Mouse (Mus musculus) urinary bladder, postnatal 4 days (tissue): ENCODE data around the gene Mcrs1.
"Not testable (repeated sequence)": the region's sequence is repeated elsewhere in the genome, so short reads cannot be mapped to it uniquely, and the experiment has no call there.

ENCODE experiments used
- DNase-seq, 2 experiments: peaks; one replicate each; pipeline ENCODE4 v3.0.0; 2021 to 2022; ENCODE audit warnings: low spot score in 2 of 2

Gene Mcrs1

DNA sequence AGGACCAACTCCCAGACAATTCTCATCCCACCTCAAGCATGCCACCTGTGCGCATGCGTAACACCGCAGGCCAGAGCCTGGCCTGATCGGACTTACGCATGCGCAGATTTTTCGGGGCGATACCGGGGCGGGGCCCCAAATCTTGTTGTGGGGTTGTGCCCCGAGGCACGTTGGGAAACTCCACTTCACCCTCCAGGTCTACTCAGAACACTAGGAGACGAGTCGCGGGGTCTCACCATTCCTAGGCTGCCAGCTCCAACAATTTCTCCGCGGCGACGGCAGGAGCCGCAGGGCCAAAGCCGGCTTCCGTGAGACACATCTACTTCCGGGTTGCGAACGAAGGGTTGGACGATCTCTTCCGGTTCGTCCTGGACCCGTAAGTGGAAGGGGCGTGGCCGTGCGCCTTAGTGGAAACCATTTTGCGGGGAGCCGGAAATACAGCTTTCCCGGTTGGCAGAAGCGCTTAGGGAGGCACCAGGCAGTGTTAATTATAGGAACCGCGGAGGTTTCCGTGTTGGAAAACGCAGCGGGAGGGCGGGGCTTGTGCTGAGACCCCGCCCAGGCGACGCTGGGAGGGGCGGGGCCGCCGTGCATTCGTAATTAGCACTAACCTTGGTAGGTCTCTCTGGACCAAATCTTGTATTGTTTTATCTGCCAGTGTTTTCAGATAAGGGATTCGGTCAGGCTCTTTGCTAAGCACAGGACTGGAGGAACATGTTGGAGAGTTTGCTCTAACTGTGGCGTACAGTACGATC, at the start of gene Mcrs1:
Gene Mcrs1 (minus strand): TSS at position 336 of the 755 bp plus-strand sequence.
- DNase-seq, result peak; percentile 96 to 97

DNA sequence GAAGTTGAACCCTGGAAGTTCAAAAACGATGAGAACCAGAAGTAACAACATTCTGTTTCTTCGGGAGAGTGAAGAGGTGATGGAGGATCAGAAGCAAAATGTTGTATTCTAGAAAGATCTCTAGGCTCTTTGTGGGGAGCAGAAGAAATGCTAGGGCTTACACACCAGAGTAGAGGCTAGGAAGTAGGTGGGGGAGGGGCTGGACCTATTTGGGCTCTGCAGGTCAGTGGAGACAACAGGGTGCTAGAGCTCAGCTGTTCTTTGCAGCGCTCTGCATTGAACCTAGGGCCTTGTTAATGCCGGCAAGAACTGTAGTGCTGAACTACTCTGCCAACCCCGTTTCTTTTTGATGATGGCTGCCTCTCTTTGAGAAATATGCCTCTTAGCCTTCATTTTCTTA, 44.5 kb upstream of the Mcrs1 start:
- DNase-seq, result no peak

DNA sequence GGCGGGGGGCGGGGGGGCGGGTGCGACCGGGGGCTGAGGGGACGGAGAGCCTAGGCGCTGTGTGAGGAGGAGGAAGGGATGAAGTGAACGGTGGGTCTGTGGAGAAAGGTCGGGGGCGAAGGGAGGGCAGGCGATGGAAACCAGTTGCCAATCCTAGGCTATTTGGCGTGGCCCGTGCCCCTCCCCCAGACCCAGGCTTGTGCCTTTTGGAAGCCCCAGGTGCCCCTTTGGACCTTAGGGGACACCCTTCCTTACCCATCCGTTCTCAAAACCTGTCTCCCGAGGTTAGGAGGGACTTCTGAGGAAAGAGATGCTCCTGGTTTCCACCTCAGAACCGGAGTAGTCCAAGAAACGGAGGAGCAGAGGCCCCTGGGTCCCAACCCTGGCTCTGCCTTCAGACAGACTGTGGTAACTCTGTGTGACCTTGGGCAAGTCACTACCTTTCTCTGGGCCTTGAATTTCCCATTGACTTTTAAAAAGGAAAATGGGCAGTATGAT, 43.8 kb upstream of the Mcrs1 start, which contains the start of gene Fam186b:
Gene Fam186b (minus strand): TSS at position 405 of the 498 bp plus-strand sequence.
- DNase-seq, result no peak

DNA sequence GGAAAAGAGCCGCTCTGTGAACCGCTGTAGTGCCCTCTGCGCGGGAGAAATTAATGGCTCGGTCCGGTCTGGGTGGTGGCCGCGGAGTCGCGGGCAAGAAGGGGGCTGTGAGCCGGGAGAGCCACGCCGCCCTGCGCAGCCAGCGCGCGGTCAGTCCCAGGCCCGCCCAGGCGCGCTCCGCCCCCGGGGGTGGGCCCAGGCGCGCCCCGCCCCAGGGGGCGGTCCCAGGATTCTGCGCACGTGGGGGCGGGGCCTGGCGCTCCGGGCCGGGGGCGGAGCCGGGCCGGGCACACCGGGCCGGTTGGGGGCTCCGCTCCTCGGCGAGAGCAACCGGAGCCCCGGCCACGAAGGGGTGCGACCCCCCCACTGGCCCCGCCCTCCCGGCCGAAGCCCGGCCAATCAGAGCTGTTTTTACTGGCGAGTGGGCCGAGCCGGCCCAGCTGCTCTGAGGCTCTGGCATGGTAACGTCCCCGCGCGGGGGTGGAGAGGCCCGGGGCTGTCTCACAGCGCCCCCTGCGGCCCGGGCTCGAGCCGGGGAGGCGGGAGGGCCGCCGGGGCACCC, 43.1 kb upstream of the Mcrs1 start, which contains the start of gene Prpf40b:
Gene Prpf40b (plus strand): TSS at position 275 of the 562 bp plus-strand sequence.
- peak; percentile 93 to 94 for DNase-seq

DNA sequence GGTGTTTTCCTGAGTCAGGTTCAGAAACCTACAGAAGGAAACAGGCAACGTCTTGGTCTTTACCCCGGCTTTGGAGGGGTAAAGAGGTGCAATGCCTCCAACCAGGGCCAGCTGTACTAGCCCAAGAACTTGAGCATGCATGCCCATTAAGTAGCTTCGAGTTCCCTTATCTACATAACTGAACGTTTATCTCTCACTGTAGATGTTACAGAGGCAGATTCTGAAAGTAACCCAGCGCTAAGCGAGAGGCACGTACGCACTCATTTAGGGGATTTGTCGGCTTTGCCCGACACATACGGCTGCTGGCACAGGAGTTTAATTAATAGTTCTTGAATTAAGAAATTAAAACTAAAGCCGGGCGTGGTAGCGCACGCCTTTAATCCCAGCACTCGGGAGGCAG, 42.5 kb upstream of the Mcrs1 start:
- DNase-seq, result no peak

DNA sequence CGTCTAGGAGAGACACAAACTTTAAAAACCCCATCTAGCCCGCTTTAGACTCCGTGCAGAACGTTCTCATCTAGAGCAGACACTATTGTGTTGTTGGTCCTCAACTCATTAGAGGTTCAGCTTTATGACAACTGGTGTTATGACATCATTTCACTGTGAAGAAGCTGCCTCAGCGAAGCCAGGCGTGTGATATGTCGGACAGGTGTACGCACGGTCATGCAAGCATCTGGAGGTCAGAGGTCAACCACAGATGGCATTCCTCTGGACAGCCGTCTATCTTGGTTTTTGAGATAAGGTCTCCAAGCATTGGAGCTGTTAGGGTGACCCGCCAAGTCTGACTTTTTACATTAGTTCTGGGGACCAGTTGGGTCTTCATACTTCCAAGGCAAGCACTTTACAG, 38.8 kb upstream of the Mcrs1 start:
- DNase-seq, result no peak

DNA sequence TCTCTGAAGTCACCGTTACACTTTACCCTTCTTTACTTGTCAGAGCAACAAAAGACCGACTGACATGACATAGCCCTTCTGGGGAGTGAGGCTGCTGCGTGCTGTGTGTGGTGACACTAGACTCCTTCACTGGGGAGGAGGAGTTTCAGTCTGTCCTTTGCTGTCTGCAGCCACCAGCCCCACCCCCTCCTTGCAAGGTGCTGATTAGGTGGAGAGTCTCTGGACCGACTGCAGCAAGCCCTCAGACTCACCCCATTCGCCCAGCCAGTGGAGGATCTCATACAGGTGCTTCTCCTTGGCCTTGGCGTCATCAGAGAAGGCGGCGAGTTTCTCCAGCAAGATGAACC, 33.4 kb upstream of the Mcrs1 start:
- no peak for DNase-seq

DNA sequence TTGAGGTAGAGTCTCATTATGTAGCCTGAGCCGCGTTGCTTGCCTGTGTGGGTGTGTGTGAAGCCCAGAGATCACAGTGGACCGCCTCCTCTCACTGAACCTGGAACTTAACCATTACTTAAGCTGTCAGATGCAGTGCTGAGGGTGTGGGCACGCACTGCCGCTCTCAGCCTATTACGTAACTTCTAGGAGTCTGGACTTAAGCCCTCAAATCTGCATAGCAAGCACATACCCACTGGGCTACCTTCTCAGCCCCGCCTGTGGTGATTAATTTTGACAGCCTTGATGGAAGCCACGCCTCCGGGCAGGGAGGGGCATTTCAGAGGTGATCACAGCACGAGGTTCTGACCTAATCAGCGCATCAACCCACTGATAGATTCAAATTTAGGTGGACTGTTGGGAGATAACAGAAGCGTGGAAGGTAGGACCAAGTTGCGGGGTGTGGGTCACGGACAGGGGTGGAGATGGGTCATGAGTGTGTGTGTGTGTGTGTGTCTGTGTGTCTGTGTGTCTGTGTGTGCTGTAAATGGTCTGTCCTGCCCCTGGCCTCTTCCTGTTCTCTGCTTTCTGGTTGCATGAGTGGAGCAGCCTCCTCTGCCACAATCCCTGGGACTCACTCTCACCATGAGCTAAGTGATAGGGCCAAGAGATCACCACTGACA, 32.9 kb upstream of the Mcrs1 start:
- no peak for DNase-seq

DNA sequence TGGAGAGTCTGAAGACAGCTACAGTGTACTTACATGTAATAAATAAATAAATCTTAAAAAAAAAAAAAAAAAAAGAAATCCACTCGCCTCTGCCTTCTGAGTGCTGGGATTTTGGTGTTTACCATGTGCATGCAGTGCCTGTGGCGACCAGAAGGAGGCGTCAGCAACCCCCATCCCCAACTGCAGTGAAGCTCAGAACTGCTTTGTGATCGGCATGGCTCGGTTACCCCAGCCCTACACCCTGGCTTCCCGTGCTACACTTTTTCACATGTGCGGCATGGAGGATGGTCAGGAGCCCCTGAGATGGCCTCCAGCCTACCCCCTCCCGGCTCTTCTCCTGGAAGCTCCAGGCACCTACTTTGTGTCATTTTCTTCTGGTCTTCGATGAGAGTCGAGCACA, 31.7 kb upstream of the Mcrs1 start:
- no peak for DNase-seq

DNA sequence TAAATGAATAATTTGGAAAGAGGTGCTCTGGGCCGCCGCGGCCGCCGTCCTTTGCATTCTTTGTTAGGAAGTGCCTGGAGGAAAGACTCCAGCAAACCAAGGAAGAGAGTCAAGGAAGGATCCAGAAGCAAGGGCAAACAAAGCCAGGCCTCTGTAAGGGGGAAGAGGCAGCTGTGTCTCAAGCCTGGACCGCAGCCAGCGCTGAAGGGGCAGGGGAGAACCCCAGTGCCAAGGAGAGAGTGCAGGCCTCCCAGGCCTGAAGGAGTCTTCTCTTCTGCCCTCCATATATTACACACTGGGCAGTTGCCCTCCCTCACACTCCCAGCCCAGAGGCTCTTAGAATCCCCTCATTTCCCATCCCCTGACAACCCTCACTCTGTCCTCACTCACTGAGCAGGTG, 26.5 kb upstream of the Mcrs1 start:
- DNase-seq, result no peak

DNA sequence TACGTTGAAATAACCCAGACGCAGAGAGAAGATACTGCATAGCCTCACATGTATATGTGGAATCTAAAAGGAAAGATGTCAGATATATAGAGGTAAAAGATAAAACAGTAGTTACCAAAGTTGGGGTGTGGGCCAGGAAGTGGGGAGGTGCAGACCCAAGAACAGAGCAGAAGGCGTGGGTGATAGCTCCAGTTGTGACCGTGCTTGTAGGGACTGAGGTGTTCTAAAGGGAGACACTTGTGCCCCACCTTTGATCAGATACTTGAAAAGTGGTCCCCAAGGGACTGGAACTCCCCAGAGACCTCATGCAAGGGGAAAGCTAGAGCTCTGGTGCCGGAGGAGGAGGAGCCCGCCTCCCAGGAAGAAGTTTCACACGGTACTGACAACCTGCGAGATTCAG, 24.3 kb upstream of the Mcrs1 start:
- no peak for DNase-seq

DNA sequence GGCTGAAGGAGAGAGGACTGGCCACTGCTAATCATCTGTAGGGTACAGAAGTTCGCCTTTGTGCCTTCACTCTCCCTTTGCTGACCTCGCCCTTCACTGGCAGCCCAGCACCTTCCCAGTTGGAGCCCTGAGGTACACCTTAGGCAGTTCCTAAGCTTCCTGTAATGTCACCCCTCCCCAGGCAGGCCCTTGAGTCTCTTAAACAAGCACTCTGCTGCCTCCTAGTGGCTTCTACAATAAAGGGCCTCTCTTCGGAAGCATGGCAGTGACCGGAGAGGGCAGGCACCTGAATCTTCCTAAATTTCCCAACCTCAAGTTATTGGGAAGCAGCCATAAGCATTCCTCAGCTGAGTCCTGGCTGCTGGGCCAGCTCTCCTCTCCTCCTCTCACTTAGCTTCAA, 13.9 kb upstream of the Mcrs1 start:
- no peak for DNase-seq

DNA sequence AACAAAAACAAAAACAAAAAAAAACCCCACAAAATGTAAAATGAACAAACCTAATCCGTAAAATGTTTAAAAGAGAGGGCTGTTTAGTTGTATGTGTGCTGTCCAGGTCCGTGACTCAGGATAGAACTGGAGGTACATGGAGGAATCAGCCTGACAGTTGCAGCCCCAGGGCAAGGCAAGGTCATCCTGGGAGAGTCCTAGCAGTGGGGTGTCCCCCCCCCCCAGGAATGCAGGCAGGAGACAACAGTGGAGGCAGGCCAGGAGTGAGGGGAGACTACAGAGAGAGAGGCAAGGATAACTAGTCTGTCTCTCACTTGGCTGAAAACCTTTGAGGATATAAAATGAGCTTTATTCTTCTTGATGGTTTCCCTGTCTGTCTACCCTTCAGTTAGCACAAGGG, 12.6 kb upstream of the Mcrs1 start:
- DNase-seq, result no peak

DNA sequence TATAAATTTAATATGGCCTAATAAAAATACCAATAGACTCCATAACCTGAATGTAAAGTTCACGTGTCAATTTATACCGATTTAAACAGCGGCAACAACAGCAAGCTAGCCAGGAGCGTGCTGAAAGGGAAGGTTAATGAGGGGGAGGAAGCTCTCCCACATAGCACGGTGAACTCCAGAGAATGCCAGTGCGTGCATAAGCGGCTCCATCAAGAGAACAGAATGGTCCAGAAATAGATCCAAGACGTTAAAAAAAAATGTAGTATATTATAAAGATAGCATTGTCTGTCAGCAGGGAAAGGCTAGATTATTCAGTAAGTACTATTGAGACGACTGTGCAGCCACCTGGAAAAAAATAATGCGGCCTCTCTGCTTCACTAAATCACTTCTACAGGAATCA, 10.9 kb upstream of the Mcrs1 start:
- DNase-seq, result no peak

DNA sequence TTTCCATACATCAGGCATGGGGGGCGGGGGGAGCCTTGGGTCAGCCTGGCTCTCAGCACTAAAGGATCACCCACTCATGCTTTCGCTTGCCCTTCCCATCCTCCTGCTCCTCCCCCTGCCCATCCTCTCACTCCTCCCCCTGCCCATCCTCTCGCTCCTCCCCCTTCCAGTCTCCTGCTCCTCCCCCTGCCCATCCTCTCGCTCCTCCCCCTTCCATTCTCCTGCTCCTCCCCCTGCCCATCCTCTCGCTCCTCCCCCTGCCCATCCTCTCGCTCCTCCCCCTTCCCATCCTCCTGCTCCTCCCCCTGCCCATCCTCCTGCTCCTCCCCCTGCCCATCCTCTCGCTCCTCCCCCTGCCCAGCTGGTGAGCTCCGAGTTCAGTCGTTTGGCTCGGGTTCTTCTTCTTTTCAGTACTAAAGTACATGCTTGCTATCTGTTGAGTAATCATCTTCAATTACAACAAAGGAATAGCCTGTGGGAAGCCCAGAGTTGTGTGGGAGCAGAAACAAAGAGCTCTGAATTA, 8.0 kb upstream of the Mcrs1 start:
- peak; percentile 77 to 84 for DNase-seq

DNA sequence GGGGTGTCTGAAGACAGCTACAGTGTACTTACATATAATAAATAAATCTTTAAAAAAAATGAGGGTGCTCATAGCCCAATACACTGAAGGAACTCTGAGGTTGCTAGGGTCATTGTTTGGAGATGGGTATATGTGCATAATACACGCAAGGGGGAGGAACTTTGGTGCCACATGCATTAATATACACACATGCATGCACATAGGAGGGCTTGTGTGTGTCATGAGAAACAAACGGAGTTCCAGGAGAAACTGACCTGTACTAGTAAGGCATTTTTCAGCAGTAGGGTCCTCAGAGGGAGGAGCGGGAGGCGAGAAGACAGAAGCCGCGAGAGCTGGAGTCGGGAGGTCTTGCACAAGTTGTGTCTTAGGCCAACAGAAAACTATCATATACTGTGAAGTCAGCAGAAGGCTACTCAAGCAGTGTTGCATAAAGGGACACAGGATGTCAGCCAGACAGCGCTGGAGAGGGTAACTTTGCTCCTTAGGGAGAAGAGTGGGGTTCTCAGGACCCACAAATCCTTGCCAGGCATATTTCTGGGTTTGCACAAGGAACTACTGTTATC, 7.5 kb upstream of the Mcrs1 start:
- DNase-seq, result no peak

DNA sequence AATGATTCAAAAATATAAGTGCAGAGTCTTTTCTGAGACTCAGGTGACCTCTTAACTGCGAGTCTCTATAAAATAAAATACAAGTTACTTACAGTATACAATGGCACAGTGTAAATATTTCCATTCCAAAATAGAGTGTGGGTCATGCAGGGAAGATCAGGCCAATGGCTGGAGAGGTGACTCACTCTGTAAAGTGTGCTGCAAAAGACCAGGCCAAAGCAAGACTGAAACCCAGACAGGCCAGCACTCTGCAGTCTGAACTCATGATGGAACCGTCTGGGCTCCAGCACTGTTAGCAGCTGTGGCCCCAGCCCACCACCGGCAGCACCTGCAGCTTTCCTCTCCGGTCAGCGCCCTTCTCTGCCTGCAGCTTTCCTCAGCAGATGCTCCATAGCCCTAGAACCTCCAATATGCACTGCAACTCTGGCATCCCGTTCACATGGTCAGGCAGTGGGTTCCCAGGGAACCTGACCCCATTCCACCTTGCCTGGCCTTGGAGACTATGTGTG, 3.5 kb upstream of the Mcrs1 start:
- DNase-seq, result no peak

DNA sequence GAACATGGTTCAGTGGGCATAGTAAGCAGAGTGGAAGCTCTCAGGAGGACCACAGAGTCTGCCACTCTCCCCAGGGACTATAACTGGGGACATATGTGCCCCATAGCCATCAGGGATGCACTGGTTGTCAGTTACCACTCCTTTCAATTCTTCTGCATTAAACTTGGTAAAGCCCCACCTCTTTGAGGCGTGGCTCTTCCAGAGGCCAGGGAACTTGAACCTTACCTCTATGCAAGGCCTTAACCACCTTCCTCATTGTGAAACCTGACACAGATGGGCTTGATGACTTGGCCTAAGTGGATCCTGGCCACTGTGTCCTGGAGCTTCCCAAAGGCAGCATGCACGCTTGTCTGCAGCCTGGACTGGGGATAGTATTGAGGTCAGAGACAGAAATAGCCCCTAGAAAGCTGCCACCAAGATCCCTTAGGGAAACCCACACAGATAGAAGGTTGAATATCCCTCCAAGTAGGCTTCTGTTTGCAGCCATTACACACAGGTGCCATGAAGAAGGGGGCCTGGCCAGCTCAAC, 2.8 kb upstream of the Mcrs1 start:
- no peak for DNase-seq

DNA sequence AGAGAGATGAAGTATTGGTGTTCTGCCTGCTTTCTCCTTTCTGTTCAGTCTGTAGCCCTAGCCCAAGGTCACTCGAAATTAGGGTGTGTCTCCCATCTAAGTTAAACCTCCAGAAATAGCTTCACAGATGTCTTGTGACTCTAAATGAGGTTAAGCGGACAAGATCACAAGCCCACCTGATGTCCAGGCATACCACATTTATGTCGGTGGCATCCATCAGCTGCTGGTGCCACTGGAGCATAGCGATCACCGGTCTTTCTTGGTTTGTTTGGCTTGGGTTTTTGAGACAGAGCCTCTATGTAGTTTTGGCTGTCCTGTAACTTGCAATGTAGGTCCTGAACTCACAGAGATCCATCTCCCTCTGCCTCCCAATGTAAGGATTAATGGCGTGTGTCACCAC, 2.0 kb upstream of the Mcrs1 start:
- DNase-seq, result no peak

DNA sequence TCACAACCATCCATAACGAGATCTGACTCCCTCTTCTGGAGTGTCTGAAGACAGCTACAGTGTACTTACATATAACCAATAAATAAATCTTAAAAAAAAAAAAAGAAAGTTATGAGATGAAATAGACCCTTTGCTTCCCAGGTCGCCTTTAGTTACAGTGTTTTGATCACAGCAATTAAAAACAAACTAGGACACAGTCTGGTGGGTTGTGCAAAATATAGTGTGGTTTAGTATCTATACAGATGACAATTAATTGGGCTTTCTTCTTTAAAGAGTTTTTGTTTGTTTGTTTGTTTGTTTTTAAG, 1.4 kb upstream of the Mcrs1 start:
- not testable (repeated sequence) for DNase-seq

DNA sequence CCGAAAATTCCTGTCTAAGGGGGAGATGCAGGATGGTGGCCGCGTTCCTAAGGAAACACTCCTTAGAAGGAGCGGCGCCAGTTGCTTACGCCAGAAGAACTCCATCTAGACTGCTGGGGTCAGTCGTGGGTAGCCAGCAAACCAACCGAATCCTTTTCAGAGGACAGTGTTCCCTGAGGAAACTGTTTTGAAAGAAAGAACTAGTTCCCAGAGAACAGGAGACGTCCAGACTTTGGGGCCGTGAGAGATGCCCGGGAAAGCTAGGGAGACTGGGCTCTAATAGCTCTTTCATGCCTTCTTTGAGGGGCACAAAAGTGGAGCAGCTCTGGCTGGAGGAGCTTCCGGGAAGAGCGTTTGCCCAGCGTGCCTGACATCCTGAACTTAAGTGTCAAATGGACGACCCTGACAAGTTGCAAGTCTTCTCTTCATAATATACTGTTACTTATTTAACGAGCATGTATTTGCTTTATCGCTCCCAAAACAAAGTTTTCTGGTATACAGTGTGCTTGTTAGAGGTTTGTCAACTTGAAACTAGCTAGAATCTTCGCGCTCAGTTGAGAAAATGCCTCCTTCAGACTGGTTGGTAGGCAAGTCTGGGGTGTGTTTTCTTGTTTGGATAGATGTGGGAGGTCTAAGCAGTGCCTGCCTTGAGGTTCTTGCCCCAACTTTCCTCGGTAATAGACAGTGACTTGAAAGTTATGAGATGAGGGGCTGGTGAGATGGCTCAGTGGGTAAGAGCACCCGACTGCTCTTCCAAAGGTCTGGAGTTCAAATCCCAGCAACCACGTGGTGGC, 817 bp upstream of the Mcrs1 start:
- DNase-seq, result peak in 1 of 2 experiments; percentile 73
